Mouse (Mus musculus) kidney, postnatal 10 days (tissue): ENCODE measurements at regions not wholly inside any gene's neighbourhood (a gene's known extent, or its start where the extent isn't known, plus 50 kb on each side); places are given as distances from the start of the nearest gene placed in this dataset.
A peak's percentile ranks its signal among the peaks of the same experiment; 100 is the strongest.
"Not testable (repeated sequence)": the region's sequence is repeated elsewhere in the genome, so short reads cannot be mapped to it uniquely, and the experiment has no call there.

Experiments used
- DNase-seq: peaks from one replicate; pipeline ENCODE4 v3.0.0; 2021; ENCODE audit warnings: mixed read lengths

- DNase-seq = no peak
Measured at GRCm38 (mm10) chr14:36155757-36156156, 61.0 kb downstream of the 4930474N05Rik start.

DNA sequence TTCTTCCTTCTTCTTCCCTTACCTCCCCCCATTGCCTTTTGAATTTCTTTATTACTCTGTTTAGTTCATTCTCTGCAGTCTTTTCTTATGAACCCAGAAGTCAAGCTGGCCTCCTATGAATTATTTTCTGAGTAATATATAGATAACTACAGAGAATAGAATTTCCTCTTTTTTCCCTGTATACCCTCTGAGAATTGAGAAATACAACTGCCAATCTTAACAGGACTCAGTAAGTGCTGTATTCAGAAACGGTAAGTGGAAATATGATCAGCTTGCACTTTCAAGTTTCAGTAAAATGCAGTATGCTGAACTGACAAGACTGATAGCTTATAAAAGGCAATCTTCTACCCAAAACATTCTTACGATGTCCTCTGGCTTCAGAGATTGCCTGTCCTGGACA is 61.5 kb downstream of the 4930474N05Rik start:
- no peak for DNase-seq

GRCm38 (mm10) chr14:36183701-36184100 is 89.0 kb downstream of the 4930474N05Rik start:
- no peak for DNase-seq

GRCm38 (mm10) chr14:36196517-36196916 is 101.8 kb downstream of the 4930474N05Rik start:
- no peak for DNase-seq

DNA sequence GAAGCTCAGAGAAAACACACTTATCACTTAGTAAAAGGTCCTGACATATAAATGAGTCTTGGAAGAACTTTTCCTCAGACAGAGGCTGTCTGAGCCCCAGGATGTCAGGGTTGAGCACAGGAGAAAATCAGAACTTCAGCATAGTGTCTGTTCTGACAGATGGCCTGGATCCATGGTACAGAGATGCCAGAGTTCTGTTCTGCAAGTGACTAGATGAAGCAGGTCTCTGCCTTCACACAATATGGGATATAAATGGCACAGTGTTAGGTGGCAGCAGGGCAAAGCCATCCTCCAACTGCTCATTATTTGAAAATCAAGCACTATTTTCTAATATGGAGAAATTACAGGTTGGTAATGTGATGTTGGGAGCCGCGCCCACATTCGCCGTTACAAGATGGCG is 103.7 kb downstream of the 4930474N05Rik start:
- no peak for DNase-seq

DNA sequence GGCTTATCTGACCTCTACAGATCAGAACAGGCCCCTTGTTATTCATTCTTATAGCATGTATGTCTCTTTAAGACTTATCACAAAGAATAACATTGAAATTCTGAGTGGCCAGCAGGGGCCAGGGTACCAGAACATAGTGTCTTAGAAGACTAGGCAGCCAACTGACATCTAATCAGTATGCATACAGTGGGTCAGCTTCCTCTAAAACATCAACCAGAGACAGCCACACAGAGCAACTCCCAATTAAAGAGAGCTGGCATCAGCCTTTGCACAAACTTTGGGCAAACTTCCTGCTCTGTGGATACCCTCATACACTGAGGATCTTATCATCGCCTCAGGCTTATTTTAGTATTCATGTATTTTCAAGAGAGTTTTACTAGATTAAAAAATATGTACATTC is 109.1 kb downstream of the 4930474N05Rik start:
- no peak for DNase-seq

GRCm38 (mm10) chr14:36212830-36213229 is 118.1 kb downstream of the 4930474N05Rik start:
- DNase-seq = peak; percentile 69

GRCm38 (mm10) chr14:36245849-36246248 is 151.1 kb downstream of the 4930474N05Rik start:
- DNase-seq = no peak

DNA sequence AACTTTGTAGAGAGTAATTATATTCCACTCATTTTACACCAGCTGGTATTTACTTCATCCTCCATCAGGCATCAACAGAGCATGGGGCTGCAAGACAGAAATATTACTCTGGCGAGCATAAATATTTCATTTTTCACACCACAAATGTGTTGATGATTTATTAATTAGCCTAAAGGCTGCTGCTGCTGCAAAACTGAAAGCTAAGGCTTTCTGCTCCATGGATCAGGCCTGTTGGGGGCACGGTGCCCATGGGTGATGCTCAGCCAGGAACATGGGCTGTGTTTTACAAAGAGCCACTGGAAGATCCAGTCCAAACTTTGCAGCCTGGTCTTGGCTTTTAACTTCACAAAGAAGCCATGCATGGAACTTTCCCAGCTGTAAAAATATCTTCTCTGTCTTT is 167.4 kb downstream of the 4930474N05Rik start:
- no peak for DNase-seq

DNA sequence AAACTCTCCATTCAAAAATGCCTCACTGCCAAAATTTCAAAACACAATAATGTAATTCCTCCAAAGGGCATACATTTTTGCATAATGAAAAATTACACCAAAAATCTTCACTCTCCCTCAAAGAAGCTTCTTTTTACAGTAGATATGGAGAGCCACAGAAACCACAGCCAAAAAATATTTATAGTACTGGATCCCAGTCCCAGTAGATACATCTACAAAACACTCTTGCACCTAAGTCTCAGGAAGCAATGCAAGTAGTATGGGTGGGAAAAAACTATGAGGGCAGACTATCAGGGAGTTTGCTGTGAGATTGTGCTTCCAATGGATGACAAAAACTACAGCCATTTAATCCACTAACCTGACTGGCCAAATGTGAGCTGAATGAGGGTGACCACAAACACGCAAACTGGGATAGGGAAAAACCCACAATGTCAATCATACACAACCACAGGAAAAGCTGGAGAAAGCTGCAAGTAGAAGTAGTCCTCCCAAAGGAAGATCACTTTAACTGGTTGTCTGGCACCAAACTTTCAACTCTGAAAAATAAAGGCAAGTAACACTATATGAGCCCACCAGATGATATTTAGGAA is 189.2 kb downstream of the 4930474N05Rik start:
- no peak for DNase-seq

DNA sequence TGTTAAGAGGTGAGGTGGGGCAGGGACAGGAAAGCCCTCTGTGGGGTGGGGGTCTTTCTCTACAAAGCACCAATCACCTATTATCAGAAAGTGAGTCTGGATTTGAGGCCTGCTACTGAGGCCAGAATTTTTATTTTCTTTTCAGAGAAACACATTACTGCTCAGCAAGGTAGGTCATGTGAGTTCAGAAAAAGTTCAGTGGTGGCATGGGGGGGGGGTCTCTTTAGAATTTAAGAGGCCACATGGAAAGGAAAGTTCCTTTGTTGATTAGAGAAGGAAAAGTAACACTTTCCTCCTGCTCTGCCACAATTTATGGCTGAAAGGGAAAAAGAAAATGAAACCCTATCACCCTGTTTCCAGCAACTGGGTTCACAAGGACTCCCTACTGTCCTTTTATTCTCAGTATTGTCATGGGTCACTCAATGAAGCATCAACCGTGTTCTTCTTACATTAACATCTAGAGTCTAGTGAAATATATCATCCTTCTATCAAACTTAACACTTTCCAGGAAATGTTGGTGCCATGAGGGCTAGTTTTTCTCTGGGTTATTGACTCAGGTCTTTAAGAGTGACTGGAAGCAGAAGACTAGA is 194.1 kb downstream of the 4930474N05Rik start:
- no peak for DNase-seq

GRCm38 (mm10) chr14:36310324-36310723 is 215.6 kb downstream of the 4930474N05Rik start:
- DNase-seq = no peak

- not testable (repeated sequence) for DNase-seq
Measured at GRCm38 (mm10) chr14:36314673-36315072, 220.0 kb downstream of the 4930474N05Rik start.

GRCm38 (mm10) chr14:36316418-36317111 is 221.8 kb downstream of the 4930474N05Rik start:
- no peak for DNase-seq

GRCm38 (mm10) chr14:36328258-36328891 is 233.7 kb downstream of the 4930474N05Rik start:
- DNase-seq = no peak

DNA sequence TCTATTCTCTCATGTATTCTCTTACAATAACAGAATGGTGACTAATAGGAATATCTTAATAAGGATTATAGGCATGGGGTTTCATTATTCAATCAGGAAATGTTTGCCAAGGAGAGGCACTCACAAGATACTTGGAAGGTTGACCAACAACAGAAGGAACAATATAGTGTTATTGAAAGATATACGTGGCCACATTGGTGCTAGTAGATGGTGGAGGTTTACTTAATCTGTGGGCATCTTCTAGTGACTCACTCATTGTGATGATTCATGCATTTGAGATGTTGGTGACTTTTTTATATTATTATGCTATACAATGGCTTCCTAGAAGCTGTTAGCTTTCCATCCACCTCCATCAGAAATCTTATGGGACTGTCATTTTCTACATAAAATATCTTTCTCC is 246.1 kb downstream of the 4930474N05Rik start:
- DNase-seq = no peak
